Mouse (Mus musculus): ENCODE results near the gene Ascc2.
"Not testable (repeated sequence)": the region's sequence is repeated elsewhere in the genome, so short reads cannot be mapped to it uniquely, and the experiment has no call there.

The Ascc2 gene

GRCm38 (mm10) chr11:4633420-4633819 lies 4.1 kb upstream of the Ascc2 start:
- no peak for DNase-seq (ENCODE audit: low read depth, low spot score)

GRCm38 (mm10) chr11:4634395-4634794 lies 3.2 kb upstream of the Ascc2 start:
- DNase-seq (ENCODE audit: low read depth, low spot score) = no peak

GRCm38 (mm10) chr11:4636782-4637342 lies 685 bp upstream of the Ascc2 start:
- DNase-seq (ENCODE audit: low read depth, low spot score) = no peak

GRCm38 (mm10) chr11:4638261-4638660 lies 714 bp downstream of the Ascc2 start:
- DNase-seq (ENCODE audit: low read depth, low spot score) = peak; percentile 18

GRCm38 (mm10) chr11:4641185-4641584 lies 3.6 kb downstream of the Ascc2 start:
- DNase-seq (ENCODE audit: low read depth, low spot score) = no peak

- no peak for DNase-seq (ENCODE audit: low read depth, low spot score)
Observed at GRCm38 (mm10) chr11:4643722-4644121, 6.2 kb downstream of the Ascc2 start.

- not testable (repeated sequence) for DNase-seq (ENCODE audit: low read depth, low spot score)
Observed at GRCm38 (mm10) chr11:4645180-4645579, 7.6 kb downstream of the Ascc2 start.

- no peak for DNase-seq (ENCODE audit: low read depth, low spot score)
Observed at GRCm38 (mm10) chr11:4646409-4646808, 8.9 kb downstream of the Ascc2 start.

GRCm38 (mm10) chr11:4659818-4660217 lies 22.3 kb downstream of the Ascc2 start:
- no peak for DNase-seq (ENCODE audit: low read depth, low spot score)

- no peak for DNase-seq (ENCODE audit: low read depth, low spot score)
Observed at GRCm38 (mm10) chr11:4660309-4661025, 22.9 kb downstream of the Ascc2 start.

GRCm38 (mm10) chr11:4661324-4661723 lies 23.8 kb downstream of the Ascc2 start:
- DNase-seq (ENCODE audit: low read depth, low spot score) = no peak

- DNase-seq (ENCODE audit: low read depth, low spot score) = no peak
Observed at GRCm38 (mm10) chr11:4661871-4662495, 24.4 kb downstream of the Ascc2 start.

GRCm38 (mm10) chr11:4662496-4662878 lies 24.9 kb downstream of the Ascc2 start:
- no peak for DNase-seq (ENCODE audit: low read depth, low spot score)

GRCm38 (mm10) chr11:4671736-4672135 lies 34.2 kb downstream of the Ascc2 start:
- DNase-seq (ENCODE audit: low read depth, low spot score) = no peak

- no peak for DNase-seq (ENCODE audit: low read depth, low spot score)
Observed at GRCm38 (mm10) chr11:4674593-4674992, 37.0 kb downstream of the Ascc2 start.

GRCm38 (mm10) chr11:4675126-4675562 lies 37.6 kb downstream of the Ascc2 start:
- no peak for DNase-seq (ENCODE audit: low read depth, low spot score)

GRCm38 (mm10) chr11:4675693-4676092 lies 38.1 kb downstream of the Ascc2 start:
- DNase-seq (ENCODE audit: low read depth, low spot score) = no peak

GRCm38 (mm10) chr11:4677250-4677872 lies 39.8 kb downstream of the Ascc2 start:
- DNase-seq (ENCODE audit: low read depth, low spot score) = no peak

GRCm38 (mm10) chr11:4678700-4679440 lies 41.3 kb downstream of the Ascc2 start:
- no peak for DNase-seq (ENCODE audit: low read depth, low spot score)

GRCm38 (mm10) chr11:4679441-4679832 lies 41.9 kb downstream of the Ascc2 start:
- no peak for DNase-seq (ENCODE audit: low read depth, low spot score)

- DNase-seq (ENCODE audit: low read depth, low spot score) = no peak
Observed at GRCm38 (mm10) chr11:4680126-4680525, 42.6 kb downstream of the Ascc2 start.

- no peak for DNase-seq (ENCODE audit: low read depth, low spot score)
Observed at GRCm38 (mm10) chr11:4683516-4683915, 46.0 kb downstream of the Ascc2 start.

All from CD4-positive, CD25-positive, alpha-beta regulatory T cell, adult 2 months (primary cell).